Mouse (Mus musculus) limb, embryonic 14.5 days (tissue): Measurements from ENCODE around the gene Lama4. TPM values are rescaled to one million over a fixed set of nuclear protein-coding genes. Genes with fewer than 3 reads are reported as not detected.

Experiments
- ATAC-seq: fragments of 200-750 bp; cut with Nextera tagmentation; 2 replicates; pipeline ENCODE4 v1.8.0; 2017; ENCODE audit warnings: low read depth, moderate number of reproducible peaks, moderate TSS enrichment; ENCODE audit not compliant: low FRiP score
- DNase-seq: peaks from one replicate; pipeline ENCODE4 v3.0.0-alpha.2; 2015; ENCODE audit warnings: low spot score
- H3K27ac ChIP-seq: fragments of 300-500 bp; sonication (generic); replicated peaks from 2 replicates; pipeline ENCODE4 v1.5.1; 2014; ENCODE audit warnings: low read depth, mild to moderate bottlenecking, low read length, moderate library complexity, mixed read lengths
- H3K27me3 ChIP-seq: fragments of 300-500 bp; sonication (generic); 2 replicates; pipeline ENCODE4 v1.6.1; 2014; ENCODE audit warnings: low read length, mixed read lengths; ENCODE audit not compliant: control insufficient read depth, insufficient read depth
- H3K36me3 ChIP-seq: fragments of 300-500 bp; sonication (generic); 2 replicates; pipeline ENCODE4 v1.6.1; 2014; ENCODE audit warnings: mild to moderate bottlenecking, low read length, moderate library complexity, mixed read lengths; ENCODE audit not compliant: control insufficient read depth, insufficient read depth
- H3K4me1 ChIP-seq: fragments of 300-500 bp; sonication (generic); 2 replicates; pipeline ENCODE4 v1.6.1; 2014; ENCODE audit warnings: antibody characterized with exemption, low read length, mixed read lengths; ENCODE audit not compliant: control insufficient read depth, insufficient read depth
- H3K4me2 ChIP-seq: fragments of 300-500 bp; sonication (generic); replicated peaks from 2 replicates; pipeline ENCODE4 v1.6.1; 2014; ENCODE audit warnings: low read depth, mild to moderate bottlenecking, low read length, moderate library complexity; ENCODE audit not compliant: severe bottlenecking
- H3K4me3 ChIP-seq: fragments of 300-500 bp; sonication (generic); replicated peaks from 2 replicates; pipeline ENCODE4 v1.5.1; 2014; ENCODE audit warnings: low read length
- H3K9ac ChIP-seq: fragments of 300-500 bp; sonication (generic); 2 replicates; pipeline ENCODE4 v1.6.1; 2014; ENCODE audit warnings: mild to moderate bottlenecking, low read depth, low read length, moderate library complexity; ENCODE audit not compliant: severe bottlenecking
- H3K9me3 ChIP-seq: fragments of 300-500 bp; sonication (generic); 2 replicates; pipeline ENCODE4 v1.6.1; 2016; ENCODE audit warnings: low read length; ENCODE audit not compliant: control insufficient read depth
- POLR2A ChIP-seq: fragments of 200-500 bp; IDR thresholded peaks from 2 replicates; pipeline ENCODE4 v1.8.0; 2012; ENCODE audit warnings: inconsistent platforms, mild to moderate bottlenecking, moderate library complexity, borderline replicate concordance; ENCODE audit not compliant: insufficient read depth, insufficient read length; ENCODE audit errors: extremely low read depth
- WGBS: fragments of 180-500 bp; shearing (Covaris S2); extraction: QIAGEN DNeasy Blood & Tissue Kit; methylation state at CpG from one replicate; pipeline ENCODE4 v1.1.7; 2014; 5-methylcytosine and 5-hydroxymethylcytosine counted together
- polyA plus RNA-seq, 2 experiments: library from polyadenylated mRNA; depleted of rRNA in 1 of 2; stranded (reverse) in 1 of 2; unstranded in 1 of 2; fragments of >200 nt; fragmentation: Nextera tagmentation in 1 of 2; extraction: Ambion mirVana in 1 of 2; gene quantifications; 2 replicates each; pipeline versions ENCODE4 v1.2.1 to v1.2.3; 2012 to 2014

Gene Lama4
- polyA plus RNA-seq, 2 experiments = 72.9 to 88.7 TPM

- DNase-seq (no peak), ATAC-seq (no peak)
- Histone ChIP-seq H3K4me1 (no peaks in the 10 kb centered on the region), H3K27me3 (no peaks in the 10 kb centered on the region), H3K27ac (no peak overlapping the region), H3K4me3 (no peak overlapping the region), H3K36me3 (peaks cover 64% of the 10 kb centered on the region), H3K9ac (no peak overlapping the region), H3K9me3 (no peaks in the 10 kb centered on the region), H3K4me2 (no peak overlapping the region)
- TF ChIP-seq POLR2A = no peak
- 84% methylated on average over 8 of the region's 8 CpGs for WGBS
Observed at GRCm38 (mm10) chr10:39049581-39050294, 84.4 kb downstream of the Lama4 start.

GRCm38 (mm10) chr10:39056050-39056449 is 90.7 kb downstream of the Lama4 start:
- Histone ChIP-seq H3K9ac (no peak overlapping the region), H3K27me3 (no peaks in the 10 kb centered on the region), H3K4me1 (no peaks in the 10 kb centered on the region), H3K4me2 (no peak overlapping the region), H3K36me3 (peaks cover 64% of the 10 kb centered on the region), H3K9me3 (no peaks in the 10 kb centered on the region), H3K4me3 (no peak overlapping the region), H3K27ac (no peak overlapping the region)
- 85% methylated on average over 5 of the region's 5 CpGs for WGBS
- ATAC-seq (no peak), DNase-seq (no peak)
- TF ChIP-seq POLR2A = no peak

- Histone ChIP-seq H3K36me3 (peaks cover 36% of the 10 kb centered on the region), H3K4me2 (no peak overlapping the region), H3K27ac (no peak overlapping the region), H3K9me3 (no peaks in the 10 kb centered on the region), H3K4me1 (no peaks in the 10 kb centered on the region), H3K4me3 (no peak overlapping the region), H3K9ac (no peak overlapping the region), H3K27me3 (no peaks in the 10 kb centered on the region)
- no peak for TF ChIP-seq POLR2A
- DNase-seq (no peak), ATAC-seq (no peak)
- 92% methylated on average over 5 of the region's 5 CpGs for WGBS
Observed at GRCm38 (mm10) chr10:39064732-39065131, 99.4 kb downstream of the Lama4 start.

- Histone ChIP-seq H3K4me1 (no peaks in the 10 kb centered on the region), H3K4me3 (no peak overlapping the region)
Observed at GRCm38 (mm10) chr10:39065449-39065848, 100.1 kb downstream of the Lama4 start.

GRCm38 (mm10) chr10:39066061-39066460 is 100.7 kb downstream of the Lama4 start:
- no peak for DNase-seq
- Histone ChIP-seq H3K9ac (no peak overlapping the region), H3K4me1 (no peaks in the 10 kb centered on the region), H3K36me3 (peaks cover 42% of the 10 kb centered on the region), H3K4me2 (no peak overlapping the region), H3K27me3 (no peaks in the 10 kb centered on the region), H3K27ac (no peak overlapping the region), H3K4me3 (no peak overlapping the region), H3K9me3 (no peaks in the 10 kb centered on the region)
- TF ChIP-seq POLR2A = no peak
- WGBS = 93% methylated on average over 4 of the region's 4 CpGs
- ATAC-seq = no peak

More at GRCm38 (mm10) chr10:39065449-39065848, 100.1 kb downstream of the Lama4 start:
- Histone ChIP-seq H3K9me3 (no peaks in the 10 kb centered on the region), H3K4me2 (no peak overlapping the region), H3K9ac (no peak overlapping the region), H3K27me3 (no peaks in the 10 kb centered on the region), H3K36me3 (peaks cover 38% of the 10 kb centered on the region), H3K27ac (no peak overlapping the region)
- no peak for ATAC-seq
- WGBS = 65% methylated on average over 3 of the region's 3 CpGs
- no peak for DNase-seq
- no peak for TF ChIP-seq POLR2A
